Mouse (Mus musculus) common myeloid progenitor, adult 5-6 weeks (primary cell): Measurements from ENCODE around the gene Cfap70. TPM values are rescaled to one million over a fixed set of nuclear protein-coding genes. Genes with fewer than 3 reads are reported as not detected.

Experiments used
- ATAC-seq: replicated peaks from 2 replicates; pipeline ENCODE4 v1.8.0; 2016; ENCODE audit warnings: low read depth, mild to moderate bottlenecking, moderate TSS enrichment, inconsistent platforms; ENCODE audit not compliant: poor library complexity, severe bottlenecking
- total RNA-seq: library from RNA; stranded (forward); fragments of 200-1000, 187-1606 nt; gene quantifications from 2 replicates; pipeline ENCODE4 v1.2.3, GENCODE M21; 2017

Cfap70 gene
- total RNA-seq, 1 experiment from 2014 or later, result 0.05 TPM

- ATAC-seq, result peak; percentile 97
Measured at GRCm38 (mm10) chr14:20347991-20348541, 104.0 kb downstream of the Cfap70 start, which contains the start of the genes Ecd and Fam149b. Ecd (minus strand) TSS chr14:20348121. Fam149b (plus strand) TSS chr14:20348162.

GRCm38 (mm10) chr14:20347441-20347990, 104.5 kb downstream of the Cfap70 start:
- ATAC-seq, result peak; percentile 49

- no peak for ATAC-seq
Measured at GRCm38 (mm10) chr14:20345885-20346284, 106.1 kb downstream of the Cfap70 start.

Other genes with a start within 250 kb of the Cfap70 start
- gene Kcnk16, start 183.0 kb downstream of the Cfap70 start, total RNA-seq, result not detected in 2 replicates
- 8.2 and 10.1 TPM in 2 replicates for gene Nudt13, start 157.5 kb downstream of the Cfap70 start, total RNA-seq
- gene Ecd, start 104.1 kb downstream of the Cfap70 start, total RNA-seq, result 60.3 and 73.0 TPM in 2 replicates
- gene Fam149b, start 104.1 kb downstream of the Cfap70 start, total RNA-seq, result 21.5 and 28.5 TPM in 2 replicates
- 329 and 390 TPM in 2 replicates for gene Dnajc9, start 63.3 kb downstream of the Cfap70 start, total RNA-seq
- gene Mrps16, start 58.6 kb downstream of the Cfap70 start, total RNA-seq, result 38.8 and 43.9 TPM in 2 replicates
- 48.7 and 60.9 TPM in 2 replicates for gene Anxa7, start 27.9 kb upstream of the Cfap70 start, total RNA-seq
- 1.1 and 1.9 TPM in 2 replicates for gene Mss51, start 44.7 kb upstream of the Cfap70 start, total RNA-seq
- 55.1 and 94.1 TPM in 2 replicates for gene Ppp3cb, start 94.3 kb upstream of the Cfap70 start, total RNA-seq
- gene Usp54, start 188.8 kb upstream of the Cfap70 start, total RNA-seq, result 8.3 and 8.6 TPM in 2 replicates
- gene Myoz1, start 204.3 kb upstream of the Cfap70 start, total RNA-seq, result not detected in 2 replicates
- gene Synpo2l, start 216.1 kb upstream of the Cfap70 start, total RNA-seq, result 0.23 TPM in 1 of 2 replicates, not detected in the other
- gene Sec24c, start 222.1 kb upstream of the Cfap70 start, total RNA-seq, result 75.4 and 87.3 TPM in 2 replicates
- gene Fut11, start 242.7 kb upstream of the Cfap70 start, total RNA-seq, result 6.2 and 9.5 TPM in 2 replicates